In genomic region chr7:118251392-118252170, GRCm38 (mm10) we compare ENCODE assay signal across 10 mouse cellular contexts. TPM values are rescaled to one million over a fixed set of nuclear protein-coding genes. Genes with fewer than 3 reads are reported as not detected.
DNase-seq lines count a peak whose midpoint lies in the region; ATAC-seq and TF ChIP-seq lines count a peak whose summit lies in the region.
"Had no signal": no experiment of that assay in that cellular context is flagged by ENCODE, and none has a peak within 500 bp of the region (broad histone marks: within the 10 kb centered on the region; RNA-seq: fewer than 3 reads in every experiment).

No protein-coding gene starts in this region.

- TF ChIP-seq POLR2A in small intestine, adult 2 months (IDR thresholded peaks at IDR 0.05; ENCODE audit: low read depth, low read length), result no peak

- H3K9me3 ChIP-seq in hindbrain, embryonic 10.5 days, result no peaks in the 10 kb centered on the region
- H3K9me3 ChIP-seq: liver, embryonic 15.5 days had no signal

- no peaks in the 10 kb centered on the region for H3K27me3 ChIP-seq in small intestine, adult 2 months (ENCODE audit: control insufficient read depth, insufficient read depth, low read length)
- H3K27me3 ChIP-seq in hindbrain, embryonic 10.5 days (ENCODE audit: insufficient read depth, poor library complexity, severe bottlenecking), result no peaks in the 10 kb centered on the region
- H3K27me3 ChIP-seq: liver, embryonic 15.5 days had no signal

- DNase-seq in cerebellum, postnatal 14 days, result peak; percentile 18 to 42
- DNase-seq in lung, postnatal 10 days, result peak; percentile 13
- no peak for DNase-seq in lung, adult 18-20 months
- peak; percentile 30 to 64 for DNase-seq in heart, adult 9 months (ENCODE audit: low spot score in 2 of 2)
- DNase-seq in hindbrain, embryonic 10.5 days (ENCODE audit: low spot score), result no peak

- H3K4me1 ChIP-seq in small intestine, adult 2 months (ENCODE audit: control insufficient read depth, insufficient read depth, insufficient read length, low read length), result peaks cover 25% of the 10 kb centered on the region; the same call in 1 of the 2 replicates
- peaks cover 19% of the 10 kb centered on the region for H3K4me1 ChIP-seq in hindbrain, embryonic 10.5 days (replicated peaks)

- H3K4me3 ChIP-seq in small intestine, adult 2 months (ENCODE audit: low read depth, low read length), result no peak overlapping the region
- H3K4me3 ChIP-seq in hindbrain, embryonic 10.5 days, result no peak overlapping the region
- H3K4me3 ChIP-seq: liver, embryonic 15.5 days had no signal

- H3K27ac ChIP-seq in small intestine, adult 2 months (ENCODE audit: insufficient read depth, low read depth, low read length), result peak overlapping the region; percentile 98
- no peak overlapping the region for H3K27ac ChIP-seq in hindbrain, embryonic 10.5 days

- no peak for ATAC-seq in cerebellum, adult (ENCODE audit: insufficient number of reproducible peaks, low FRiP score, low TSS enrichment)
- ATAC-seq in inflammation-experienced regulatory T-cells, adult 6 months, result no peak
- ATAC-seq: CD4-positive, CD25-positive, alpha-beta regulatory T cell, adult 4 months had no signal

- 92% methylated on average over 2 of the region's 2 CpGs for WGBS in small intestine, adult 2 months
- 96% methylated on average over 2 of the region's 2 CpGs for WGBS in hindbrain, embryonic 10.5 days

- TF ChIP-seq CTCF in small intestine, adult 2 months (IDR thresholded peaks at IDR 0.05; ENCODE audit: extremely low read depth, insufficient read length, insufficient replicate concordance, low read depth, low read length), result no peak

- H3K36me3 ChIP-seq in small intestine, adult 2 months (ENCODE audit: control insufficient read depth, insufficient read depth, low read length), result no peaks in the 10 kb centered on the region
- no peaks in the 10 kb centered on the region for H3K36me3 ChIP-seq in hindbrain, embryonic 10.5 days
- H3K36me3 ChIP-seq: liver, embryonic 15.5 days had no signal

RNA-seq across cellular contexts. Expression of gene Smg1, which starts 8.1 kb away (rescaled TPM):
- polyA plus RNA-seq in small intestine, adult 2 months (2012; rRNA removed), result 20.1 and 38.3 TPM in 2 replicates
- 15.8 and 17.1 TPM in 2 replicates for polyA plus RNA-seq in hindbrain, embryonic 10.5 days (2016; fragmentation: Nextera tagmentation; extraction: Ambion mirVana)
- 10 to 100 TPM; 19.5 to 33.9 (median 33.0) TPM for polyA plus RNA-seq in inflammation-experienced regulatory T-cells, adult 6 months (2017; shearing (Covaris generic))

Comparison
In these comparisons a context has a peak if more than half of its experiments do, and no peak if none do; other contexts are left out.
1. DNase-seq: peak in cerebellum, postnatal 14 days (2 of 2), lung, postnatal 10 days (single experiment) and heart, adult 9 months (2 of 2); none in lung, adult 18-20 months (0 of 2) and hindbrain, embryonic 10.5 days (single experiment).